Mouse (Mus musculus): ENCODE measurements around the gene Zbtb25. TPM values are rescaled to one million over a fixed set of nuclear protein-coding genes. Genes with fewer than 3 reads are reported as not detected.

The Zbtb25 gene
- polyA plus RNA-seq, 1 experiment, result 15.8 TPM

- peak within 1 kb of the TSS; percentile 89 for H3K4me3 ChIP-seq (ENCODE audit: control insufficient read depth, low read depth, low read length)
- H3K36me3 ChIP-seq (ENCODE audit: control insufficient read depth, insufficient read depth, low read length), result no peaks in the 10 kb centered on the region; the same call in 1 of the 2 replicates
- no peaks in the 10 kb centered on the region for H3K27me3 ChIP-seq (ENCODE audit: control insufficient read depth, insufficient read depth, low read length)
- no peak for TF ChIP-seq CTCF (IDR thresholded peaks at IDR 0.05; ENCODE audit: control insufficient read depth, insufficient read depth, insufficient replicate concordance, low read depth, low read length)
- no peak; the same call in 1 of the 2 replicates for TF ChIP-seq POLR2A (IDR thresholded peaks at IDR 0.05; ENCODE audit: control insufficient read depth, low read depth, low read length)
- peaks cover 11% of the 10 kb centered on the region for H3K4me1 ChIP-seq (ENCODE audit: control insufficient read depth, insufficient read depth, low read length)
- peak within 1 kb of the TSS; percentile 89 for H3K27ac ChIP-seq (ENCODE audit: control insufficient read depth, insufficient read depth, low read depth, low read length)
Observed at GRCm38 (mm10) chr12:76369978-76370830, 802 bp upstream of the Zbtb25 start, which contains the start of gene Zbtb1. Gene Zbtb1 (plus strand): TSS chr12:76370266.

GRCm38 (mm10) chr12:76368790-76369205 is 604 bp downstream of the Zbtb25 start:
- Histone ChIP-seq H3K27ac (ENCODE audit: control insufficient read depth, insufficient read depth, low read depth, low read length) (peak overlapping the region; percentile 89), H3K36me3 (ENCODE audit: control insufficient read depth, insufficient read depth, low read length) (no peaks in the 10 kb centered on the region; the same call in 1 of the 2 replicates), H3K4me1 (ENCODE audit: control insufficient read depth, insufficient read depth, low read length) (peaks cover 11% of the 10 kb centered on the region), H3K27me3 (ENCODE audit: control insufficient read depth, insufficient read depth, low read length) (no peaks in the 10 kb centered on the region), H3K4me3 (ENCODE audit: control insufficient read depth, low read depth, low read length) (peak overlapping the region; percentile 89)
- TF ChIP-seq CTCF (IDR thresholded peaks at IDR 0.05; ENCODE audit: control insufficient read depth, insufficient read depth, insufficient replicate concordance, low read depth, low read length) (no peak), POLR2A (IDR thresholded peaks at IDR 0.05; ENCODE audit: control insufficient read depth, low read depth, low read length) (no peak)

GRCm38 (mm10) chr12:76368201-76368789 is 1.1 kb downstream of the Zbtb25 start:
- Histone ChIP-seq H3K4me1 (ENCODE audit: control insufficient read depth, insufficient read depth, low read length) (peaks cover 11% of the 10 kb centered on the region), H3K27ac (ENCODE audit: control insufficient read depth, insufficient read depth, low read depth, low read length) (peak overlapping the region; percentile 89), H3K4me3 (ENCODE audit: control insufficient read depth, low read depth, low read length) (peak overlapping the region; percentile 89; the same call in 1 of the 2 replicates), H3K27me3 (ENCODE audit: control insufficient read depth, insufficient read depth, low read length) (no peaks in the 10 kb centered on the region), H3K36me3 (ENCODE audit: control insufficient read depth, insufficient read depth, low read length) (no peaks in the 10 kb centered on the region; the same call in 1 of the 2 replicates)
- TF ChIP-seq POLR2A (IDR thresholded peaks at IDR 0.05; ENCODE audit: control insufficient read depth, low read depth, low read length) (no peak), CTCF (IDR thresholded peaks at IDR 0.05; ENCODE audit: control insufficient read depth, insufficient read depth, insufficient replicate concordance, low read depth, low read length) (no peak)

- Histone ChIP-seq H3K27me3 (ENCODE audit: control insufficient read depth, insufficient read depth, low read length) (no peaks in the 10 kb centered on the region), H3K4me3 (ENCODE audit: control insufficient read depth, low read depth, low read length) (peak overlapping the region; percentile 26; the same call in 1 of the 2 replicates), H3K36me3 (ENCODE audit: control insufficient read depth, insufficient read depth, low read length) (no peaks in the 10 kb centered on the region; the same call in 1 of the 2 replicates), H3K4me1 (ENCODE audit: control insufficient read depth, insufficient read depth, low read length) (peaks cover 11% of the 10 kb centered on the region), H3K27ac (ENCODE audit: control insufficient read depth, insufficient read depth, low read depth, low read length) (no peak overlapping the region)
- TF ChIP-seq CTCF (IDR thresholded peaks at IDR 0.05; ENCODE audit: control insufficient read depth, insufficient read depth, insufficient replicate concordance, low read depth, low read length) (no peak), POLR2A (IDR thresholded peaks at IDR 0.05; ENCODE audit: control insufficient read depth, low read depth, low read length) (no peak)
Observed at GRCm38 (mm10) chr12:76367096-76367995, 2.1 kb downstream of the Zbtb25 start.

GRCm38 (mm10) chr12:76366276-76366675 is 3.1 kb downstream of the Zbtb25 start:
- Histone ChIP-seq H3K27me3 (ENCODE audit: control insufficient read depth, insufficient read depth, low read length) (no peaks in the 10 kb centered on the region), H3K4me1 (ENCODE audit: control insufficient read depth, insufficient read depth, low read length) (peaks cover 6% of the 10 kb centered on the region), H3K27ac (ENCODE audit: control insufficient read depth, insufficient read depth, low read depth, low read length) (no peak overlapping the region), H3K4me3 (ENCODE audit: control insufficient read depth, low read depth, low read length) (no peak overlapping the region), H3K36me3 (ENCODE audit: control insufficient read depth, insufficient read depth, low read length) (no peaks in the 10 kb centered on the region; the same call in 1 of the 2 replicates)
- no peak for TF ChIP-seq CTCF (IDR thresholded peaks at IDR 0.05; ENCODE audit: control insufficient read depth, insufficient read depth, insufficient replicate concordance, low read depth, low read length)

DNA sequence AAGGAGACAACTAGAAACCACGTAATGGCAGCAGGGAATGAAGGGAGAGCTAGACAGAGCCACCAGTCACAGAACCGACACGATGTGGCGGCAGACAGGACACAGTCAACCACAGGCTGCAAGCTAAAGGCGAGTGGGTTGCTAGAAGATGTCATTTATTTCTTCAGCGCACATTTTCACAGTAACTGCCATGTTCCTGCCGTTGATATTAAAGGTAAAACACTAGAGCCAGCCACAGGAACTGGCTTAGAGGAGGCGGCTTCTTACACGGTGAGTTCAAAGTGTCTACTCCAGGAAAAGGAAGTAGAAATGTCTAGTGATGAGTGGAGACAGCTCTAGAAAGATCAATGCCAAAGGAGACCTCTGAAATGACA is 7.1 kb downstream of the Zbtb25 start:
- H3K27ac ChIP-seq (ENCODE audit: control insufficient read depth, insufficient read depth, low read depth, low read length), result no peak overlapping the region
- H3K27me3 ChIP-seq (ENCODE audit: control insufficient read depth, insufficient read depth, low read length), result no peaks in the 10 kb centered on the region
- no peaks in the 10 kb centered on the region for H3K4me1 ChIP-seq (ENCODE audit: control insufficient read depth, insufficient read depth, low read length)
- no peaks in the 10 kb centered on the region for H3K36me3 ChIP-seq (ENCODE audit: control insufficient read depth, insufficient read depth, low read length)
- TF ChIP-seq CTCF (IDR thresholded peaks at IDR 0.05; ENCODE audit: control insufficient read depth, insufficient read depth, insufficient replicate concordance, low read depth, low read length), result no peak
- no peak for TF ChIP-seq POLR2A (IDR thresholded peaks at IDR 0.05; ENCODE audit: control insufficient read depth, low read depth, low read length)
- H3K4me3 ChIP-seq (ENCODE audit: control insufficient read depth, low read depth, low read length), result no peak overlapping the region

Measured in testis, adult 2 months (tissue).